Mouse (Mus musculus) telencephalon, adult 2 months (tissue): ENCODE measurements around the gene Sirt2.

Source experiments
- DNase-seq: peaks from one replicate; pipeline ENCODE4 v3.0.0-alpha.2; 2011; ENCODE audit warnings: low read depth, low spot score

The Sirt2 gene

DNA sequence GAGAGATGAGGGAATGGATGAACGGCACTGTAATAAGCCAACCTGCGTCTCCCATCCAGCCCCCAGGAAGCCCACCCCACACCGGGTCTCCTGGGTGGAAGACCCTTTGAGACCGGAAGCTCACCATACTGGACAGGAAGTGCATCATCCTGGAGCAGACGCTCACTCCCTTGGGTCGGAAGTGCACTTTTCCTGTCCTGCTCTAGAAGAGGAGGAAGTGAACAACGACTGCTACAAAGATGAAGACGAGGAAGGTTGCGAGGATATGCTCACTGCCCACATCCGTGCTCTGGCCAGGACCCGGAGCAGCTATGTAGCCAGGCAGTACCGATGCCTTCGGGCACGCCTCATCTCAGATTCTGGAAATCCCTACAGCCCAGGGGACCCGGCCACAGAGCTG lies 29.3 kb downstream of the Sirt2 start:
- DNase-seq = no peak

DNA sequence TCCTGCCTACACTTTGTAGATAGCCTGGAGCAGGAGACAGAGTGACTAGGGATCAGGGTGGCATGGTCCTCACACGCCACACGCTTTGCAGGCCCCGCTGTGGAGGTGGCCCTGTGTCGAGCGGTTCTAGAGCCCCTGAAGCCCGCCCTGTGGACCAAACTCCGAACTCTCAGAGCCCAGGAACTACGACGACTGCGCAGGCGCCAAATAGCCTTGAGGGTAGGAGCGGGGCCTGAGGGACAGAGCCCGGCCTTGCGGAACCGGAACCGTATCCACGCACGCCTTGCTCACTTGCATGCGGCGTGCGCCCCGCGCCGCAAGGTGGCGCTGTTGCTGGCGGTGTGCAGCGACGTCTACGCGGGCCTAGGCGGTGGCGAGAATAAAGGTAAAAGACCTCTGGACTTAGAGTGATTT lies 30.0 kb downstream of the Sirt2 start:
- no peak for DNase-seq

DNA sequence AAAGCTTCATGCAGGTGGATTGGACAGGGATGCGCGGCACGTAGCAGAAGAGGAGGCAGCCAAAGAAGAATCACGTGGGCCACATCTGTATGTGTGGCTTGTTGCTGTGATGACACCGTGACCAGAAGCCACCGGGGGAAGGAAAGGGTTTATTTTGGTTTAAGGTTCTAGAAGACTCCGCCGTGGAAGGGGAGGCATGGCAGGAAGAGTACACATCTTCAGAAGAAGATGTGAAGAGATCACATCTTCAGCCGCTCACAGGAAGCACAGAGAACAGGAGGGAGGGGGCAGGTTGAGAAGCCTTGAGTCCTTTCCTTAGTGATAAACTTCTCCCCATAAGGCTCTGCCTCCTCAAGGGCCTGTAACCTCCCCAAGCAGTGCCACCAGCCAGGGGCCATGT lies 33.5 kb downstream of the Sirt2 start:
- DNase-seq = no peak

DNA sequence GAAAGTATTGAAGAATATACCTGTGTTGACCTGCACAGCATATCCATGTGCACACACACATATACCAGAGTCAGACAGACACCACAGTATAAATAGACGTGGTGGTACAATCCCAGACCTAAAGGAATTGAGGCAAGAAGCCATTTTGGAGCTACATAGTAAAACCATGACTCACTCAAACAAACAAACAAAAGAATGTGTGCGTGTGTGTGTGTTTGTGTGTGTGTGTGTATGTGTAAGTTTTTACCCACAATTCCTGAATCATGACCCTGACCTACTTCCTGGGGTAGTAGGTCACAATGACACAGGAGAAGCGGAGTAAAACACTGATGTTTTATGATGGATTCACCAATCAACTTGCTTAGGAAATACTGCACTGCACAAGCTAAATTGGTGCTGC lies 34.9 kb downstream of the Sirt2 start:
- no peak for DNase-seq

DNA sequence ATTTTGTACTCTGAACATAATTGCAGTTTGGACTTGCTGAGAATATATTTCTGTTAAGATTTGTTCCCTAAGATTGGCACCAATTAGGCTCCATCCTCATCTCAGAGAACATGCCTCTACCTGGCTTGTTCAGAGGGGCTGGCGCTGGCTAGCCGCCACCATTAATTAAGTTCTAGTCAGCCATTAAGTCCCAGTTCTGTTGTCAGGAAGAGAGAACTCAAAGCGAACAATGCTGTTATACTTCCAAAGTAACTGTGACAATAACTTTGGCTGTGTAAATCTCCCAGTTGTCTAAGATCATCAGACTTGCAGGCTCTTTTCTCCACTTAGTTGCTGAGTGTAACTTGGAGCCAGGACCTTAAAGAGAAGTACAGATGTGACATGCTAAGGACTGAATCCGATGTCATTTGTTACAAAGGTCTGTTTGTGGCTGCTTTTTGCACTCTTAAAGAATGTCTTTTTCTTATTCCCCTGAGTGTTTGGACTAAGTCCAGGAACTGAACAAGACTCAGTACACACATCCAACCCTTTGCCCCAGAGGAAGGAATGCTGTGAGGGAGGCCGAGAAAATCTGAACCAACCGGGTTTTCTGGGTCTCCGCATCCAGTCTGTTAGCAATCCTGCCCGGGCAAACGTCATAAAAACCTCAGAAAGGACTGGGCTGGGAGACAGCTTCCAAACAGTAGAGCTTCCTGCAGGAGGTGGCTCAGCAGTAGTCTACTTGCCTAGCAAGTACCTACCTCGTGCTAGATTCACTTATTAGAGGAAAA lies 35.6 kb downstream of the Sirt2 start:
- DNase-seq = no peak

DNA sequence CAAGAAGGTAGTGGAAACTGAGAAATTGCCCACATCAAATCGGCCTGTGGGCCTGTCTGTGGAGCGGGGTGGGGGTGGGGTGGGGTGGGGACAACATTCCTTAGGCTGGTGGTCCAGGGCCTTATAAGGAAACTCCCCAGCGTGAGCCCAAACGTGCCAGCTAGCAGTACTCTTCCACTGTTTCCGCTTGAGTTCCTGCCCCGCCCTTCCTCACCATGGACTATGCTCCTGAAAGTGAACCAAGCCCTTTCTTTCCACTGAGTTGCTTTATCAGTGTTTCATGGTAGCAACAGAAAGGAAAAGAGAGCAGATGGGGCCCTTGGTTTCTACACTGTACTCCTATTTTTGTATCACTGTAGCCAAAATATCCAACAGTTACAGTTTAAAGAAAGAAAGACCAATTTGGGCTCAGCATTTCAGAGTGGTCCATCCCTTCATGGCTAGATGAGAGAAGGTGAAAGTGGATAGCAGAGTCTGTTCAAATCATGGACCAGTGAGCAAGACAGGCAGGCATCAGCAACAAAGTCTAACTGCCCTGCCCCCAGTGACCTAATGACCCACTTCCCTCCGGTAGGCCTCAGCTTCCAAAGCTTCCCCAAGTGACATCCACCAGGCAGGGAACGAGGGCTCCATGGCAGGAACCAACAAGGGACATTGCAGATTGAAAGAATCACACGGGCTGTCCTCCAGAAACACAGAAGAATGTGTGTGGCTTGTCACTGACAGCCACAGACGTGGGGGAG lies 36.5 kb downstream of the Sirt2 start:
- DNase-seq = peak; percentile 36

DNA sequence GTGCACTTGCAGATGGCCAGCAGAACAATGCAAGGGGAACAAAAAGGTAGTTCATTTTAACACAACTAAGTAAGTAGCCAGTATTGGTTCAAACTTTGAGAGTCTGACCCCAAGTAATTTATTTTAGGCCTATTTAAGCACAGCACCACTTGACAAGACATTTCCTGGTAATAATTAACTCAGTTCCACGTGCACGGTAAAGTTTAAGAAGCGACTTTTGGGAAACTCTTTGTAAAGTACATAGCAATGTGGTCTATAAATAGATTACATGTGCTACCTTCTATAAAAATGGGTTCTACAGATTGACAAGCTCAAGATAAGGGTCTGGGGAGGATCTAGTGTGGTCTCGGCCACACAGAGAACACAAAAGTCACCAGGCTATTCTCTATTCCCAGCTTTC lies 37.2 kb downstream of the Sirt2 start:
- no peak for DNase-seq

DNA sequence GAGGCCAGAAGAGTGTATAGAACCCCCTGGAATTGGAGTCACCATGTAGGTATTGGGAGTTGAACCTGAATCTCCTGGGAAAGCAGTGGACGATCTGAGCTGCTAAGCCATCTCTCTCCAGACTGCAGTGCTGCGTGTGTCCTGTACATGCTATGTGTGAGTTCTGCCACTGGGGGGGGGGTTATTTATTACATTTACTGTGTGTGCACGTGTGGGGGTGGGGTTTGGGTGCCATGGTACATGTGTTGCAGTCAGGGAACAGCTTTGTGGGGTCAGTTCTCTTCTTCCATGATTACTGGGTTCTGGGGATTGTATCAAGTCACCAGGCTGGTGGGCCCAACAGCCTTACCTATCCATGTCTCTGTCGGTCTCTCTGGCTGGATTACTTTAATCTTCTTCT lies 40.3 kb downstream of the Sirt2 start:
- no peak for DNase-seq

DNA sequence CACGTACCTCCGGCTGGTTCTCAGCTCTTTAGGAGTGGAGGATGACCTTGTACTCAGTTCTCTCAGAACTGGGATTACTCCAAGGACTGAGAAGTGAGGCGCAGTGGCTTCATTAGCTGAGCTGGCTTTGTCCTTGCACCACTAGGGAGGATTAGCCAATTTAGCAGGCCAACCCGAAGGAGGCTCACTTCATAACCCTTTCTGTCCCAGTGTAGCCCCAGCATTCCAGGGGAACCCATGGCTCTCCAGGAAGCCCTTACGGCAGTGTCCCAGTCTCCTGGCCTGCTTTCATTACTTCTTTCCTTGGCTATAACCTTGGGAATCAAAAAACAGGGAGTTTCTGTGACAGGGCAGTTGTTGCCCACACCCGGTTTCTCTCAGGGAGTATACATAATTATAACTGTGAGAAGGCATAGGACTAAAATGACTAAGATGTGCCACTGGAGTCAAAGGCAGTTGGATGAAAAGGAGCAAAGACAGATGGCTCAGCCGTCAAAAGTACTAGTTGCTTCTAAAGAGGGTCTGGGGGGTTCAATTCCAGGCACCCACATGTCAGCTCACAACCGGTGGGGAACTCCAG lies 41.2 kb downstream of the Sirt2 start:
- no peak for DNase-seq

DNA sequence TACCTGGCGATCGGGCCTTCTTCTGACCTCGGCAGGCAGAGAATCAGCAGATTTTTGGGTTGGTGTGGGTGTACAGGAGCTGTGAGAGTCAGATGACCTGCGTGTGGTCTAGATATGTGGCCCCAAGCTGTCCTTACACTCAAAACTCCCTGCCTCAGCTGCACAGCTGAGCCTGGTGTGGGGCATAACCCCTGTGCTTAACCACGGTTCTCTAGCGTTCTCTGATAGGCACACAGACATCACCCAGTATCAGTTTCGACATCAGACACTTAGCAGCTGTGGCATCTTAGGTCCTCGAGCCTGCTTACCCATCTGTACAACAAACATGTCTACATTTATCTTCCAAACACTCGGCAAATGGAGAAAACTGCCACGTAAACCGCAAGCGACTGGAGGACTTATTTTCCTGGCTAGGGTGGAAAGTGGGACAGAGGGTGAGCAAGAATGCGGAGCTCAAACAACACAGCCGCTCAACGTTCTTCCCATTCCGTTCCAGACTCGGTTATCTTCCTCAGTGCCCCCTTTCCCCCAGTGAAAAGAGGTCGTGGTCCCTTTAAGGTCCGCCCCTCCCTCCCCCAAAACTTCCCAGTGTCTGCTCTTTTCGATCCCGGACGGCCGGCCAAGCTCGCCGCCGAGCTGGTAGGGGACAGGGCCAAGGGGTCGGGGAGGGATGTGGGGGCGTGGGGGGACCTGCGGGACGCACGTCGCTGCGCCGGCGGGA lies 41.8 kb downstream of the Sirt2 start, which contains the start of gene Hnrnpl:
Gene Hnrnpl (plus strand): TSS at position 321 of the 721 bp plus-strand sequence.
- peak; percentile 29 for DNase-seq

DNA sequence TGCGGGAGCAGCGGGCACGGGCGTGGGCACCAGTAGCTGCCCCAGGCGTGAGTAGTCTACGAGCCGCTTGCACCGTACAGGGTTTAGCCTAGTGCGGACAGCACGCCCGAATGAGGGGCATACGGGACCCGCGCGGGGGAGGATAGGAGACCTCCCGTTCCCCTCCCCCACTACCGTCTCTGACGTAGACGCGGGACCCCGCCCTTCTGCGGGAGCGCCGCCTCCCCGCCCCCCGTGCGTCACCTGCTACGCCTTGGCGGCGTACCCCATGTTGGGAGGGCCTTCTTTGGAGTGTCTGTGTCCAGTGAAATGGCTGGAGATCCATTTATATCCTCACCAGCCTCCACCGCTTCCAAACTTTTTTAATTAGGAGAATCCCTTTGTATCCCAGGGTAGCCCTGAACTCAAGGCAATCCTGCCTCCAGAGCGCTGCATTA lies 42.4 kb downstream of the Sirt2 start:
- DNase-seq = peak; percentile 82

DNA sequence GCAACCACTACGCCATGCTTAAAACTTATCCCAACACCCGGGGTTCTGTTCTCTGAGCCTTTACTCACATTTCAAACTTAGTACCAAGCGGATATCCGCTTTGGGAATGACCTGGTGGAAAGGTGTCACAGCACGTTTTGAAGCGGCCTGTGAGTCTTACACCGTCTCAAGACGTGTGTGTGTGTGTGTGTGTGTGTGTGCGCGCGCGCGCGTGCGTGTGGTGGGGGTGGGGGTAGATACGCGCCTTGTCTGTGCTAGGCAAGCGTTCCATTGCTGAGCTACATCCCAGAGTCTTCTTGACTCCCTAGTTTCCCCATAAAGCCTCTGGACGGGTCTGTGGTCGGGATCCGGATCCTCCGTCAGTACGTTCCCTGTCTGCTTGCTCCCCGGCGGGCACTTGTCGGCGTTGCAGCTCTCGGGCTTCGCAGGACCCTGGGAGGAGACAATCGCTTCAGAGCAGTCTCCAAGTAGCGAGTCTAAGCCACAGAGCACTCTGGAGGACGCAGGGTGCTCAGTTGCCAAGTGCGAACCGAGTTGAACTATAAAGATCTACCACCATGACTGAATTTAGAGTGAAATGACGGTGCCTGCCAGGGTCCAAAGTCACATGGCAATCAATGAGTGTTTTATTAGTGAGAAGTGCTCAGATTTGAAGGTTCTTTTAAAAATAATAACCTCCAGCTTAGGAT lies 43.0 kb downstream of the Sirt2 start:
- DNase-seq = peak; percentile 35

DNA sequence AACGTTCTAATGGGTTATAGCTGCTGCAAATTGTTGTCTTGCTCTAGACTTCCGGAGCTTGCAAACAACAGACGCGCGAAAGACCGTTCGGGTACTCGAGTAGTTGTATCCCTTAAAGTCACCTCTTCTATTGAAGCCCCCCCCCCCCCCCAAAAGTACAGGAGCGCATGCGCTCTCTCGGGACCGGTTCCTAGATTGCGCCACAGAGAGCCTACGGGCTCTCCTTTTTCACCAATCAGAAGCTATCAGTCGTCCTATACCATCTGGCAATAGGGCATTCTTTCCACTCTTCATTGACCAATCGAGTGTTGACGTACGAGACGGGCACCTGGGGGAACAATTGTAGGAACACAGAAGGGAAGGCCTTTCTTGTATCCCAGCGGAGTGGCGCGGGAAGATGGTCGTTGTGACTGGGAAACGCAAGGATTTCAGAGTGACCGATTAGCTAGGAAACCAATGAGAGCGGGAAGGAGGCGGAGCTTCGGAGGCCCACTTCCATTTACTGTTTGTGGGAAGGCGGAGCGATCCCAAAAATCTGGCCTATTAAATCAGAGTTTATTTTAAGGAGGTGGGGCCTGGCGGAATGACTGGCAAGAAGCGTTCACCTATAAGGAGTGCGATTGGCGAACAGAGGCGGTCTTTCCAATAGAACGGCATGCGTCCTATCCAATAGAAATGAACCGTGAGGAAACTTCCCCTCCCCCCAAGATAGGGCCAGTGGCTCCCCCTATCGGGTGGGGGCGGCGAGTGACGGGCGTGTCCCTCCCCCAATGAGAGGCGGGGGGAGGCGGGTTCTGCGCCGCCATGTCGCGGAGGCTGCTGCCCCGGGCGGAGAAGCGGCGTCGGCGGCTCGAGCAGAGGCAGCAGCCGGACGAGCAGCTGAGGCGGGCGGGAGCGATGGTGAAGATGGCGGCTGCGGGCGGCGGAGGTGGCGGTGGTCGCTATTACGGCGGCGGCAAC lies 43.9 kb downstream of the Sirt2 start:
- DNase-seq = peak; percentile 100

DNA sequence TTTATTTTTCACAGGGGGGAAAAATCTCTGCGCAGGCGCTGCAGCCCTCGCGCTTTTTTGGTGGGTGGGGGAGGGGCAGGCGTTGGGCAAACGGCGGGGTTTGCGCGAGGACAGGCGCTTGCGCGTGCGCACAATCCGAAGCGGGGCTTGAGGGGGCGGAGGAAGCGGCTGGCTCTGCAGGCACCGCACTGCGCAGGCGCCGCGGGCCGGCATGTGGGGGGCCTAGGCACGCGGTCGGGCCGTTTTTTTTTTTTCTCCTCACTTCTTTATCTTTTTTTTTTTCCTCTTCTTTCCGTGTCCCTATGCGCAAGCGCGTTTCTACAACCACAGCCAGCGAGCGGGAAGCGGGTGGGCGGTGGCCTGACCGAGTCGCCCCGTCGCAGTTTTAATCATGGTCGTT lies 44.7 kb downstream of the Sirt2 start:
- DNase-seq = peak; percentile 85

DNA sequence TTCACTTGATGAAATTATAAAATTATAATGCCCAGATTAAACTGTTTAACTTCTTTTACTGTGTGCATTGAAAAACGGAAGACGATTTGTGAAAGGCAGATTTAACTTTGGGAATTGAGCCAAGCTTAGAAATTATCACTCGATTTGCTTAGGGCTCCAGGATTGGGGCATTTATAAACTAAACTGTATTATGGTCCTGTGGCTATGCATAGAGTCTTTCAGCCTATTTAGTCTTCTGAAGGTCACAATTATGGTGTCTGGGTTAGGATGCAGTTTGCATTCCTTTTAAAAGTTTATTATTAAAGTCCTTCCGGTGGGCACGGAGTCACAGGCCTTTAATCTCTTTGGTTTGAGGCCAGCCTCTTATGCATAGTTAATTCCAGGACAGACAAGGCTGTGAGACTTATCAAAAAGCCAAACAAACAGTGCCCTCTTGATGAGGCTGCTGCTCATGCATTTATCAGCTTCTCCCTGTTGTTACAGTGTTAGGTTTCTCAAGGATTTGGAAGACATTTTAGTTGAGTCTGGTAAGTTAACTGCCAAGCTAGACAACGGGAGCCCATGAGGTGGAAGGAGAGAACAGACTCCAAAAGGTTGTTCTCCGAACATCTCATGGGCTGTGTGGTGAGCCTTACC lies 45.2 kb downstream of the Sirt2 start:
- no peak for DNase-seq

DNA sequence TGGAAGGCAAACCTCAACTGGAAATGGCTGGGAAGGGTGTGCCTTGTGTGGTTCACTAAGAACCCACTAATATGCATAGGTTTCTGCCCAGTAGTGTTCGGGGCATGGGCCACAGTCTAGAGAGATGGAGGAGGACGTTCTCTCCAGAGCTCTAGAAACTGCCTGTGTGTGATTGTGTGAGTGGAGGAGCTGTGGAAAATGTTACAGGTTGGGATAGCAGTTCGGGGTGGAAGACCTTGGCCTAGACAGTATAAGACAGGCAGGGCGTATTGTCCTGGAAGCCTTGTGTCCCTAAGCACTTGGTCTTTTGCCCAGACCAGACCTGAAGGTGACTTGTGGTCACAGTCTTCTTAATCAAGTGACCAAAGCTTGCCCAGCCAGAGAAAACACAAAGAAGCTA lies 45.9 kb downstream of the Sirt2 start:
- no peak for DNase-seq

DNA sequence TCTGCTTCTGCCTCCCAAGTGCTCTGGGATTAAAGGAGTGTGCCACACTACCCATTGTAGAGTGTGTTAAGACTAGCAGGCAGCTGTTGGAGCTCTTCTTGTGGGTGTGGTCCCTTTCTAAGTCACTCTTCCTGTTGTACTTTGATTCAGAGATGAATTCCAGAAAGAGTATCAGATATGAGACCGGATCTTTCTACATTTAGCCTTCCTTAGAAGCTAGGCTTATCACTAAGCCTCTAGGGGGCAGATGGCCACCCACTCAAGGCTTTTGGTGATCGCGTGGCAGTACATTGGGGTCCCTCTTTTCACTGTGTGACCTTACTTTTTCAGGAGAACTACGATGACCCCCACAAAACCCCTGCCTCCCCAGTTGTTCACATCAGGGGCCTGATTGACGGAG lies 46.4 kb downstream of the Sirt2 start:
- no peak for DNase-seq

DNA sequence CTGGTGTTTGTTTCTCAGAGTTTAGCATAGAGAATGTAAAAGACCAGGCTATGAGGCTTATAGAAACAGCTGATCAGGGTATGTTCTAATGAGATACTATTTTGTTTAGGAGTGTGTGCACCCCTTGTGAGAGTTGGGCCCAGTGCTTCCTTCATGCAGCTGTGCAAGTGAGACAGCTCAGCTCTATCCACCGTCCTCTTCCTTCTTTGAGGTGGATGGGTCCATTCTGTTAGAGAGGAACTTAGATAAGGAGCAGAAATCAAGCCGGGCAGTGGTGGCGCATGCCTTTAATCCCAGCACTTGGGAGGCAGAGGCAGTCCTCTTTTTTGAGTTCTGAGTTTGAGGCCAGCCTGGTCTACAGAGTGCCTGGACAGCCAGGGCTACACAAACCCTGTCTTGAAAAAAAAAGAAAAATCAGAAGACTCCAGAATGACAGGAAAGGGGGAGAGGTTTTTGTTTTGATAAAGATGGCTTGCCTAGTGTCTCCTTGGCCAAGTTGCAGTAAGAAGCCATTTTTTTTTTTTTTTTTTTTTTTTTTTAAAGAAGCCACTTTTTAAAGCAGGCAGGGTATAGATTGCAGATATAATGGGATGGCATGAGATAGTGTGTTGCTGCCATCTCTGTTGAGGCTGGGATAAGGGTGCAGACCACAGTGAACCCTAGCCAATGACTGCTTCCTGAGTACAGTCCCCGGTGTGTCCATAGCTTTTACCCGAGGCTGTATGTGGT lies 47.9 kb downstream of the Sirt2 start:
- no peak for DNase-seq

DNA sequence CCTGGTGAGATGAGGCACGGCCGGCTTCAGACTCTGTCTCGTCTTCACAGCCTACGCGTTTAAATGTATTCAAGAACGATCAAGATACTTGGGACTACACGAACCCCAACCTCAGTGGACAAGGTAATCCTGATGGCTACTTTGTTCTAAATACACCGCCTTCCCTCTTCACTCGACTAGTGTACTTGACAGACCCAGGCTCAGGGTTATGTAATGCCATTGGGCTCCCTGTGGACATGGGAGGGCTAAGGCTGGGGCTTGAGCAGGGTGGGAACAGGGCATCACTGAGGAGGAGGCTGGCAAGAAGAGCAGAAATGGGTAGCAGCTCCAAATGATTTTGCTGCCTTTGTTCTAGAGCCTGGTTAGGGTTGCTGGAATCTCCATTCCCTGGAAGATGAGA lies 48.7 kb downstream of the Sirt2 start:
- DNase-seq = no peak
